Mouse (Mus musculus): ENCODE measurements around the gene Orc1.

Gene Orc1

DNA sequence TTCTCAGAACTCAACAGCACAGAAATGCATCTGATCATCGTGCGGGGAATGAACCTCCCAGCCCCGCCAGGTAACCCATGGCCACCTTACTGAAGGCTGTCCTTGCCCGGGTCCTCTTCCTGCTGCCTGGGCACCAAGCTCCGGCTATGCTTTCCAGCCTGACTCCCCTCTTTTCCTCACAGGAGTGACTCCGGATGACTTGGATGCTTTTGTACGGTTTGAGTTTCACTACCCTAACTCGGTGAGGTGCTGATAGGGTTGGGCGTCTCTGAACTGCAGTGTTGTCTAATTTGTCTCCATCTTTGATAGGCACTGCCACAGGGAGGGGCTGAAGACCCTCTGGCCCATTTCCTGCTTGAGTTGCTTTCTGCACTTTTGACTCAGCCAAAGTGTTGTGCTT, 50.9 kb downstream of the Orc1 start:
- in situ Hi-C loops (cut with MboI; ENCODE audit: low pct_unique_long_range_greater_than_20kb in 1 of 2, low sequenced_read_pairs in 2 of 2, unreplicated experiment in 1 of 2) = no loop called here

DNA sequence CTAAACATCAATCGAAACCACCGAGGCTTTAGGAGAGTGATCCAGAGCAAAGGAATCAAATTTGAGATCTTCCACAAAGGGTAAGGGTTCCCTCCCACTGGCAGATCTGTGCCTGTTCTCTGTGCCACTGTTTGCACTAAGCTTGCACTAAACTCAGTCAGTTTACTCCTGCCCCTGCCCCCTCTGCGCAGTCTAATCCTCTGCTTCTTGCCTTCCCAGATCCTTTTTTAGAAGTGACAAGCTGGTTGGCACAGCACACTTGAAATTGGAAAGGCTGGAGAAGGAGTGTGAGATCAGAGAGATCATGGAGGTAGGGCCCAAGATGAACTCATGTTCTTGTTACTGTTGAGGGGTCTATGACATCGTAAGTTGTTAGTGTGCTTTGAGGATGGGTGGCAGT, 52.4 kb downstream of the Orc1 start:
- in situ Hi-C loops (cut with MboI; ENCODE audit: low pct_unique_long_range_greater_than_20kb in 1 of 2, low sequenced_read_pairs in 2 of 2, unreplicated experiment in 1 of 2) = no loop called here

GRCm38 (mm10) chr4:108633703-108634102, 54.5 kb downstream of the Orc1 start:
- in situ Hi-C loops (cut with MboI; ENCODE audit: low pct_unique_long_range_greater_than_20kb in 1 of 2, low sequenced_read_pairs in 2 of 2, unreplicated experiment in 1 of 2) = no loop called here

GRCm38 (mm10) chr4:108634696-108635095, 55.5 kb downstream of the Orc1 start:
- in situ Hi-C loops (cut with MboI; ENCODE audit: low pct_unique_long_range_greater_than_20kb in 1 of 2, low sequenced_read_pairs in 2 of 2, unreplicated experiment in 1 of 2) = no loop called here

- in situ Hi-C loops (cut with MboI; ENCODE audit: low pct_unique_long_range_greater_than_20kb in 1 of 2, low sequenced_read_pairs in 2 of 2, unreplicated experiment in 1 of 2) = no loop called here
Observed at GRCm38 (mm10) chr4:108635101-108635500, 55.9 kb downstream of the Orc1 start.

DNA sequence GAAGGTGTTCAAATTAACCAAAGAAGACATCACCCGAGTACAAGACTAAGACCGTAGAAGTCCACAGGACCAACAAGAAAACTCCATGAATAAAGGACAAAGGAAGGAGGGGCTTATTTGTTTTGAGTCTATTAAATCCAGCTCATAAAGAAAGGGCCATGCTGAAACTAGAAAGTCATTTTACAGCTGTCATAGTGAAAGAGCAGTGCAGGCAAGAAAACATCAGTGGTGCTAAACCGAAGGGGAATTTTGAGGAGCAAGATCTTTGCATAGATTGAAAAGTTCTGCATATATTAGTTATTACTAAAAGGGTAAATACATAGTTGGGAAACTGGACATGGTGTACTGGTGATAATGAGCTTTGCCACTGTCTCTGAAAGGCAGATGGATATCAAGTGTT, 58.5 kb downstream of the Orc1 start:
- in situ Hi-C loops (cut with MboI; ENCODE audit: low pct_unique_long_range_greater_than_20kb in 1 of 2, low sequenced_read_pairs in 2 of 2, unreplicated experiment in 1 of 2) = no loop called here

- in situ Hi-C loops (cut with MboI; ENCODE audit: low pct_unique_long_range_greater_than_20kb in 1 of 2, low sequenced_read_pairs in 2 of 2, unreplicated experiment in 1 of 2) = no loop called here
Observed at GRCm38 (mm10) chr4:108638752-108639151, 59.5 kb downstream of the Orc1 start.

- in situ Hi-C loops (cut with MboI; ENCODE audit: low pct_unique_long_range_greater_than_20kb in 1 of 2, low sequenced_read_pairs in 2 of 2, unreplicated experiment in 1 of 2) = no loop called here
Observed at GRCm38 (mm10) chr4:108664407-108664806, 85.2 kb downstream of the Orc1 start.

All from mouse embryonic stem cell (cell line).